Mouse (Mus musculus) B cell, adult (primary cell): ENCODE results near the gene Snrpf. TPM values are rescaled to one million over a fixed set of nuclear protein-coding genes. Genes with fewer than 3 reads are reported as not detected.

Experiments
- total RNA-seq: library from RNA; stranded (reverse); gene quantifications from 4 replicates; pipeline ENCODE4 v1.2.4, GENCODE M21; 2023; ENCODE audit not compliant: inconsistent age

The Snrpf gene
- 15.1 to 23.9 TPM (median 19.6 TPM) in 4 replicates for total RNA-seq

GRCm38 (mm10) chr10:93589281-93589848, at the start of gene Snrpf:
Snrpf (minus strand) TSS chr10:93589706.

GRCm38 (mm10) chr10:93540431-93541210, 48.9 kb downstream of the Snrpf start, which contains the start of gene Ccdc38:
Ccdc38 (plus strand) TSS chr10:93540632.

GRCm38 (mm10) chr10:93539775-93540430, 49.6 kb downstream of the Snrpf start, which contains the start of gene Amdhd1:
Amdhd1 (minus strand) TSS chr10:93540033.

Other genes starting within 250 kb of the Snrpf start
- gene Lta4h, start 136.3 kb downstream of the Snrpf start, total RNA-seq, result 59.5 to 75.9 TPM (median 65.2 TPM) in 4 replicates
- 0.58 to 1.0 TPM (median 0.75 TPM) in 4 replicates for gene Hal, start 100.9 kb downstream of the Snrpf start, total RNA-seq
- 0.22 TPM in 1 of 4 replicates, not detected in the others for gene Amdhd1, start 49.7 kb downstream of the Snrpf start, total RNA-seq
- gene Ccdc38, start 49.1 kb downstream of the Snrpf start, total RNA-seq, result not detected in 4 replicates
- gene Ntn4, start 51.0 kb upstream of the Snrpf start, total RNA-seq, result not detected in 4 replicates
- gene Usp44, start 241.8 kb upstream of the Snrpf start, total RNA-seq, result 0.16 TPM in 1 of 4 replicates, not detected in the others